15 mouse cellular contexts compared by ENCODE assay signal in genomic region chr16:57947309-57947708, GRCm38 (mm10).
"Had no signal": no experiment of that assay in that cellular context is flagged by ENCODE, and none has a peak within 500 bp of the region (broad histone marks: within the 10 kb centered on the region; RNA-seq: fewer than 3 reads in every experiment).

No protein-coding gene starts in this region.

- ATAC-seq: lung, postnatal 0 days; midbrain, embryonic 16.5 days had no signal

- DNase-seq: kidney, adult 2 months; kidney, postnatal 14 days; lung, adult 2 months; lung, postnatal 36 days; right cerebral cortex, adult 18-20 months; thymus, adult 18-20 months; thymus, postnatal 14 days had no signal

- H3K27me3 ChIP-seq: kidney, embryonic 15.5 days; limb, embryonic 12.5 days; liver, embryonic 15.5 days had no signal

- H3K4me1 ChIP-seq: kidney, embryonic 15.5 days; liver, embryonic 15.5 days had no signal

- H3K9ac ChIP-seq: kidney, embryonic 15.5 days; limb, embryonic 12.5 days; liver, embryonic 15.5 days had no signal

- H3K4me3 ChIP-seq: kidney, embryonic 15.5 days; left cerebral cortex, adult 2 months; limb, embryonic 12.5 days; liver, embryonic 15.5 days had no signal

- H3K36me3 ChIP-seq: kidney, embryonic 15.5 days; limb, embryonic 12.5 days; liver, embryonic 15.5 days had no signal

- H3K4me2 ChIP-seq: kidney, embryonic 15.5 days; limb, embryonic 12.5 days; liver, embryonic 11.5 days; liver, embryonic 15.5 days; midbrain, embryonic 11.5 days had no signal

- H3K9me3 ChIP-seq: kidney, embryonic 15.5 days; limb, embryonic 12.5 days; liver, embryonic 15.5 days had no signal

- H3K27ac ChIP-seq: kidney, embryonic 15.5 days; left cerebral cortex, adult 2 months; limb, embryonic 12.5 days; liver, embryonic 15.5 days had no signal
